In genomic region chr1:185754486-185755290, GRCm38 (mm10) we compare ENCODE assay signal across 11 mouse cellular contexts.
A peak's percentile ranks its signal among the peaks of the same experiment; 100 is the strongest.
DNase-seq lines count a peak whose midpoint lies in the region; ATAC-seq and TF ChIP-seq lines count a peak whose summit lies in the region.
"Had no signal": no experiment of that assay in that cellular context is flagged by ENCODE, and none has a peak within 500 bp of the region (broad histone marks: within the 10 kb centered on the region; RNA-seq: fewer than 3 reads in every experiment).

No protein-coding gene starts in this region.

- 39% methylated on average over 13 of the region's 13 CpGs for WGBS in embryonic facial prominence, embryonic 14.5 days
- 24% methylated on average over 13 of the region's 13 CpGs for WGBS in limb, embryonic 14.5 days

- H3K9ac ChIP-seq in embryonic facial prominence, embryonic 14.5 days (ENCODE audit: low read depth, low read length) = no peak overlapping the region
- H3K9ac ChIP-seq in limb, embryonic 14.5 days (ENCODE audit: low read depth, low read length, severe bottlenecking) = no peak overlapping the region
- H3K9ac ChIP-seq: stomach, embryonic 15.5 days had no signal

- H3K9me3 ChIP-seq in embryonic facial prominence, embryonic 14.5 days (ENCODE audit: control insufficient read depth, low read length) = 0 out of 2 replicates have a peak, but pooled peaks cover 4% of the 10 kb centered on the region
- H3K9me3 ChIP-seq in limb, embryonic 14.5 days (ENCODE audit: control insufficient read depth, low read length) = no peaks in the 10 kb centered on the region
- H3K9me3 ChIP-seq: stomach, embryonic 15.5 days had no signal

- TF ChIP-seq POLR2A in limb, embryonic 14.5 days (IDR thresholded peaks at IDR 0.05; ENCODE audit: borderline replicate concordance, extremely low read depth, insufficient read depth, insufficient read length) = no peak

- no peak overlapping the region for H3K4me2 ChIP-seq in embryonic facial prominence, embryonic 14.5 days (ENCODE audit: low read depth, low read length)
- no peak overlapping the region for H3K4me2 ChIP-seq in limb, embryonic 14.5 days (replicated peaks; ENCODE audit: low read depth, low read length, severe bottlenecking)
- H3K4me2 ChIP-seq: stomach, embryonic 15.5 days had no signal

- H3K27me3 ChIP-seq in embryonic facial prominence, embryonic 14.5 days (replicated peaks; ENCODE audit: control insufficient read depth, insufficient read depth, low read length) = no peaks in the 10 kb centered on the region
- H3K27me3 ChIP-seq in limb, embryonic 14.5 days (ENCODE audit: control insufficient read depth, insufficient read depth, low read length) = no peaks in the 10 kb centered on the region
- H3K27me3 ChIP-seq: stomach, embryonic 15.5 days had no signal

- no peak overlapping the region for H3K4me3 ChIP-seq in embryonic facial prominence, embryonic 14.5 days (ENCODE audit: low read depth, low read length)
- no peak overlapping the region for H3K4me3 ChIP-seq in limb, embryonic 14.5 days (replicated peaks; ENCODE audit: low read length)
- H3K4me3 ChIP-seq: stomach, embryonic 15.5 days had no signal

- DNase-seq in embryo, embryonic 10.5 days (ENCODE audit: low spot score) = peak; percentile 22
- DNase-seq in embryo, embryonic 9.5 days (ENCODE audit: extremely low spot score) = no peak
- DNase-seq in left cerebral cortex, postnatal 4 days = peak; percentile 30
- no peak for DNase-seq in left cerebral cortex, postnatal 10 days (ENCODE audit: extremely low spot score in 1 of 2, low spot score in 2 of 2)
- DNase-seq in embryonic facial prominence, embryonic 14.5 days (ENCODE audit: low spot score) = peak; percentile 77
- DNase-seq in limb, embryonic 14.5 days (ENCODE audit: low spot score) = peak; percentile 44
- DNase-seq in natural killer cell, adult 2 months (ENCODE audit: low spot score in 2 of 2) = no peak
- DNase-seq in ovary, postnatal 14 days (ENCODE audit: low spot score) = no peak
- DNase-seq: cerebellum, postnatal 36 days had no signal

- no peaks in the 10 kb centered on the region for H3K4me1 ChIP-seq in embryonic facial prominence, embryonic 14.5 days (ENCODE audit: control insufficient read depth, insufficient read depth, low read length)
- H3K4me1 ChIP-seq in limb, embryonic 14.5 days (ENCODE audit: control insufficient read depth, insufficient read depth, low read length) = peaks cover 11% of the 10 kb centered on the region
- H3K4me1 ChIP-seq: stomach, embryonic 15.5 days had no signal

- no peaks in the 10 kb centered on the region for H3K36me3 ChIP-seq in embryonic facial prominence, embryonic 14.5 days (ENCODE audit: control insufficient read depth, insufficient read depth, low read length)
- no peaks in the 10 kb centered on the region for H3K36me3 ChIP-seq in limb, embryonic 14.5 days (ENCODE audit: control insufficient read depth, insufficient read depth, low read length)
- H3K36me3 ChIP-seq: stomach, embryonic 15.5 days had no signal

- intact Hi-C loops in left cerebral cortex, postnatal 4 days (cut with DNase I) = no loop called here
- intact Hi-C loops in left cerebral cortex, postnatal 10 days (cut with DNase I) = no loop called here

- 0 out of 2 replicates have a peak overlapping the region, but pooled peaks have one; percentile 11 for H3K27ac ChIP-seq in embryonic facial prominence, embryonic 14.5 days (replicated peaks; ENCODE audit: low read depth, low read length)
- no peak overlapping the region for H3K27ac ChIP-seq in limb, embryonic 14.5 days (replicated peaks; ENCODE audit: low read depth, low read length)
- H3K27ac ChIP-seq: macrophage; stomach, embryonic 15.5 days had no signal

- ATAC-seq in embryonic facial prominence, embryonic 14.5 days (ENCODE audit: low read depth) = peak; percentile 26; the same call in 1 of the 2 replicates
- peak; percentile 41; the same call in 1 of the 2 replicates for ATAC-seq in limb, embryonic 14.5 days (ENCODE audit: low FRiP score, low read depth)

Comparison
In these comparisons a context has a peak if more than half of its experiments do, and no peak if none do; other contexts are left out.
1. DNase-seq: peak in embryo, embryonic 10.5 days (single experiment), left cerebral cortex, postnatal 4 days (single experiment), embryonic facial prominence, embryonic 14.5 days (single experiment) and limb, embryonic 14.5 days (single experiment); none in embryo, embryonic 9.5 days (single experiment), left cerebral cortex, postnatal 10 days (0 of 2), natural killer cell, adult 2 months (0 of 2) and ovary, postnatal 14 days (single experiment).